Mouse (Mus musculus) thymus, adult 2 months (tissue): ENCODE measurements around the gene Golgb1. TPM values are rescaled to one million over a fixed set of nuclear protein-coding genes. Genes with fewer than 3 reads are reported as not detected.
A peak's percentile ranks its signal among the peaks of the same experiment; 100 is the strongest.

Experiments used
- DNase-seq: peaks from one replicate; pipeline ENCODE4 v3.0.0; 2021
- H3K27ac ChIP-seq: fragments of 200-500 bp; 2 replicates; pipeline ENCODE4 v1.5.1; 2012; ENCODE audit warnings: low read length, control low read depth; ENCODE audit not compliant: control insufficient read depth, insufficient read depth
- H3K27me3 ChIP-seq: fragments of 200-500 bp; 2 replicates; pipeline ENCODE4 v1.6.1; 2012; ENCODE audit warnings: mild to moderate bottlenecking, low read length, moderate library complexity, mixed read lengths; ENCODE audit not compliant: control insufficient read depth, insufficient read depth
- H3K36me3 ChIP-seq: fragments of 200-500 bp; 2 replicates; pipeline ENCODE4 v1.6.1; 2012; ENCODE audit warnings: mild to moderate bottlenecking, low read length, moderate library complexity; ENCODE audit not compliant: control insufficient read depth, insufficient read depth
- H3K4me1 ChIP-seq: fragments of 200-500 bp; replicated peaks from 2 replicates; pipeline ENCODE4 v1.6.1; 2012; ENCODE audit warnings: low read length; ENCODE audit not compliant: control insufficient read depth, insufficient read depth
- H3K4me3 ChIP-seq: fragments of 200-500 bp; 2 replicates; pipeline ENCODE4 v1.5.1; 2012; ENCODE audit warnings: mild to moderate bottlenecking, low read length, control low read depth, moderate library complexity; ENCODE audit not compliant: control insufficient read depth, insufficient read depth
- CTCF ChIP-seq: fragments of 200-500 bp; IDR thresholded peaks from 2 replicates; pipeline ENCODE4 v1.5.1; 2012; ENCODE audit warnings: mild to moderate bottlenecking, control low read depth, low read length, moderate library complexity, borderline replicate concordance; ENCODE audit not compliant: control insufficient read depth, poor library complexity, insufficient read depth; ENCODE audit errors: extremely low read depth
- POLR2A ChIP-seq: fragments of 200-500 bp; IDR thresholded peaks from 2 replicates; pipeline ENCODE4 v1.6.1; 2012; ENCODE audit warnings: mild to moderate bottlenecking, low read length, control low read depth, moderate library complexity; ENCODE audit not compliant: control insufficient read depth, poor library complexity, insufficient read depth; ENCODE audit errors: extremely low read depth
- WGBS: fragments of 180-500 bp; shearing (Covaris S2); methylation state at CpG from one replicate; pipeline ENCODE4 v1.1.7; 2018; 5-methylcytosine and 5-hydroxymethylcytosine counted together
- polyA plus RNA-seq: library from polyadenylated mRNA; depleted of rRNA; stranded (reverse); fragments of >200 nt; gene quantifications from 2 replicates; pipeline ENCODE4 v1.2.3, GENCODE M21; 2012

The Golgb1 gene
- polyA plus RNA-seq, 1 experiment: 47.6 TPM

DNA sequence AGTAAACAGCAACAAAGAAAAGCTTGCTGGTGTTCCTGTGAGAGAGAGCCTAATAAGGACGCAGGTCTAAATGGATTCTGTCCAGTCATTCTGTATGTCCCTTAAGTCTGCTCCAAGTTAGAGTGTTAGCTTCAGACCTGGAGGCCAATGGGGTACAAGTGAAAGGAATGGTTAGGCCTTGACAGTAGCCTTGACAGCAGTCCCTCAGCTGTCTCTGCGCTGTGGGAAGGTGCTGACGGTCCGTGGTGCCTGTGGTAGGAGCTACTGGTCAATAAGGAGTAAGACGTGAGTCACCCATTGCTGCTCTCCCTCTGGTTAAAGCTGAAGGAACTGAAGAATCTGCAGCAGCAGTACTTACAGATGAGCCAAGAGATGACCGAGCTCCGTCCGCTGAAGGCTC is 49.4 kb downstream of the Golgb1 start:
- H3K4me3 ChIP-seq: no peak overlapping the region
- no peak overlapping the region for H3K27ac ChIP-seq
- H3K27me3 ChIP-seq: no peaks in the 10 kb centered on the region
- H3K4me1 ChIP-seq: peaks cover 26% of the 10 kb centered on the region
- 95% methylated on average over 8 of the region's 8 CpGs for WGBS
- no peak for TF ChIP-seq POLR2A
- no peak for TF ChIP-seq CTCF
- H3K36me3 ChIP-seq: 0 out of 2 replicates have a peak, but pooled peaks cover 15% of the 10 kb centered on the region
- DNase-seq: no peak

DNA sequence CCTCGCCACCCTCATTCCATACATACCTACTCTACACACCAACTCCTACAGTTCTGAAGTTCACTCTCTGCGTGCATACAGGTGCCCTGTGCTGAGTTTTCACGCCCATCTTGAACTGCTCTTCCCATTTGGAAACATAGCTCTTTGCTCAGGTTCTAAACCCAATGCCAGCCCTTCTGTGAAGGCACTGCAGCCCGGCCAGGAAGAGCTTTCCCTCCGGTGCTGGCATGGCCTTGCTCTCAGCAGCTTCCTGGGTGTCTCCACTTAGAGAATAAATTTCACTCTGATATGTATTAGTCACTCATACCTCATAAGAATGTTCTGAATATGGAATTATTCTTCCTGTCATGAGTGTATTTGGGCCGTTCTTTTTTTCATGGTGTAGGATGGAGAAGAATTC is 50.4 kb downstream of the Golgb1 start:
- TF ChIP-seq CTCF (no peak), POLR2A (no peak)
- WGBS: 93% methylated on average over 6 of the region's 6 CpGs
- H3K4me1 ChIP-seq: peaks cover 28% of the 10 kb centered on the region

DNA sequence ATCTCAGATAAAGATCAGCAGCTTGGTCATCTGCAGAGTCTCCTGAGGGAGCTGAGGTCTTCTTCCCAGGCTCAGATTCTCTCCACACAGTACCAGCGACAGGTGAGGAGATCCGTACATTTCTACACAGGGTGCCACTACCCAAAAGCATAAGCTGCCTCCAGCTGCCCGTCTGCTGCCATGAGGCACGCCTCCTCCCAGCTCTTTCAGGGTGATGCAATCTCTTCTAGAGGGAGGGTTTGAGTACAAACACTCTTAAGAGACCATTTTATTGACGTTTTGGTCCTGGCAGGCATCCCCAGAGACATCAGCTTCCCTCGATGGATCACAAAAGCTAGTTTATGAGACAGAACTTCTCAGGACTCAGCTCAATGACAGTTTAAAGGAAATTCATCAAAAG is 50.9 kb downstream of the Golgb1 start:
- Histone ChIP-seq H3K4me1 (peaks cover 33% of the 10 kb centered on the region), H3K4me3 (no peak overlapping the region), H3K27me3 (no peaks in the 10 kb centered on the region), H3K36me3 (0 out of 2 replicates have a peak, but pooled peaks cover 11% of the 10 kb centered on the region), H3K27ac (no peak overlapping the region)
- no peak for TF ChIP-seq CTCF
- TF ChIP-seq POLR2A: no peak
- WGBS: 86% methylated on average over 6 of the region's 6 CpGs
- no peak for DNase-seq

More for the DNA sequence above, 50.4 kb downstream of the Golgb1 start:
- H3K27ac ChIP-seq: no peak overlapping the region
- no peaks in the 10 kb centered on the region for H3K27me3 ChIP-seq
- DNase-seq: no peak
- no peak overlapping the region for H3K4me3 ChIP-seq
- 0 out of 2 replicates have a peak, but pooled peaks cover 11% of the 10 kb centered on the region for H3K36me3 ChIP-seq

DNA sequence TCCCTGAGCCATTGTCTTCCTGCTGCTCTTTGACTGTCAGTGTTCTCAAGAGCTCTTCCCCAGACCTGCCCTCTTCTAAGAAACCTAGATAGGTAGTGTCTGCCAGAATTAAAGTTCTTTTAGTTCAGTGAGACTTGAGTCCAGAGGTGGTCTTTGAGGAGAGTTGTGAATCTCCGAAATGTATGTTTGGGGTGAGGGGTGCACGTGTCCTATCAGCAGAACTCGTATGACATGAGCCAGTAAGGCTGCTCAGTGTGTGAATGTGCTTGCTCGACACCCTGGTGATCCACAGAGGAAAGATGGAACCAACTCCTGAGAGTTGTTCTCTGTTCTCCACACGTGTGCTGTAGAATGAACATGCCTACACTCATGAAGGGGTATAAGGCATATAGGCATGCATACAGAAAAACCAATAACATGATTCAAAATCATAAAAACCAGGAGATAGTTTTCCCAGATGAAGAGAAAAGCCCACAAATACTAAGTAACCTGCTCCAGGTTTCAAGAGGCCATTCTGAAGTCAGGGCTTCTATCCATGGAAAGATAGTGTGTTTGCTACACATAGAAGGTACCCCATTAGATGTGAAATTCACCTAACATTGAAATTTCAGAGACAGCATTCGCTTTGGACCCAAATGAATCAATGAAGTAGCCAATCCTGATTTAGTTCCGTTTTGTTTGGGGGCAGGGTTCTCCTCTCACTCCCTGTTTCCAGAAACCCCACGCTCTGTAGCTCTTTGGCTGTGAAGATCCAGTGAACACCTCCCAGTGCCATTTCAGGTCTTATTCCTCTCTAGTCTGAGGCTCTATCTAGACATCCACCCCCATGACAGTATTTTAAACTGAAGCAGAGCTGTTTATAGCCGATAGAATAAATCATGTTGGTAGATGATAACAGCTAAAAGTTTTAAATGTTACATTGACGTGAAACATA is 51.8 kb downstream of the Golgb1 start:
- Histone ChIP-seq H3K27ac (peak overlapping the region; percentile 23; the same call in 1 of the 2 replicates), H3K4me1 (peaks cover 40% of the 10 kb centered on the region), H3K36me3 (0 out of 2 replicates have a peak, but pooled peaks cover 11% of the 10 kb centered on the region), H3K4me3 (no peak overlapping the region), H3K27me3 (no peaks in the 10 kb centered on the region)
- 83% methylated on average over 10 of the region's 10 CpGs for WGBS
- no peak for DNase-seq
- TF ChIP-seq POLR2A: no peak
- TF ChIP-seq CTCF: no peak

DNA sequence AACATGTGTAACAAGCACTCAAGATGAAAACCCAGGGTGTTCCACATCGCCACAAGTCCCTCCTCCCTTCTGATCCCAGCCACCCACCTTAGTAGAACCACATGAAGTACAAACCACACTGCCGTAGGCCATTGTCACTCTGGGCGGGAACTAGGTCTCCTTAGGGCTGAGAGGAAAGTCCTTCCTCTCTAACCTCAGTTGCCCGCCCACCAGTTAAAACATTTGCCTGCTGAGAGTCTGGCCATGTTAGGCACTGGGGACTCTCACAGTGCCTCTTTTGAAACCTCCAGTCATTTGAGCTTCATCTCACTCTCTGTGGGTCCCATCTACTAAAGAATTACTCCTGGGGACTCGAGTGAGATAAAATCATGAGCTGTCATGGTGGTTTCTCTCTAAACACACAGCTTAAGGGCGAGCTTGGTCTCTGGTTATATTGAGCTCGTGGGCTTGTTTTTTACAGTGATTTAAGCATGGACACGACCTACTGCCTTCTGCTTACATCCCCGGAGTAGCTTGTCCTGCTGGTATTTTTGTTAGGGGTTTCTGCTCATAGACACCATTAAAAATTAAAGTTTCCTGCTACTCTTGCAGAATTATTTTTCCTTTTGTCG is 52.7 kb downstream of the Golgb1 start:
- WGBS: 33% methylated on average over 10 of the region's 10 CpGs
- Histone ChIP-seq H3K27me3 (no peaks in the 10 kb centered on the region), H3K36me3 (0 out of 2 replicates have a peak, but pooled peaks cover 11% of the 10 kb centered on the region), H3K27ac (no peak overlapping the region), H3K4me1 (peaks cover 43% of the 10 kb centered on the region), H3K4me3 (no peak overlapping the region)
- TF ChIP-seq POLR2A: no peak
- TF ChIP-seq CTCF: no peak
- peak; percentile 36 for DNase-seq

DNA sequence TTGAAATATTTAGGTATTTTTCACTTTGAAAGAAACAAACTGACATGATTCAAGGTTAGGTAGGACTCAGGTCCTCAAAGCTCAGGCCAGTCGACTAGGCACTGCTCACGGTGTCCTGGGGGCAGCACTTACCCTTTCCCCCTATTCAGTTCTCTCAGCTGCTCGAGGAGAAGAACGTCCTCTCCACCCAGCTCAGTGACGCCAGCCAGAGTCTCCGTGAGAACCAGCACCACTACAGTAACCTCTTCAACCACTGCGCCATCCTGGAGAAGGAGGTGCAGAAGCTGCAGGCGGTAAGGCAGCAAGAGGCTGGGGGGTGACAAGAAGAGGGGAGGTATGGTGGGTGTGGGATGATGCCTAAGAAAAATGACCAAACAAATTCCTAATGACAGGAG is 53.2 kb downstream of the Golgb1 start:
- 0 out of 2 replicates have a peak, but pooled peaks cover 11% of the 10 kb centered on the region for H3K36me3 ChIP-seq
- DNase-seq: no peak
- H3K27ac ChIP-seq: no peak overlapping the region
- peaks cover 42% of the 10 kb centered on the region for H3K4me1 ChIP-seq
- no peak for TF ChIP-seq CTCF
- no peak for TF ChIP-seq POLR2A
- H3K4me3 ChIP-seq: no peak overlapping the region
- 93% methylated on average over 8 of the region's 8 CpGs for WGBS
- H3K27me3 ChIP-seq: no peaks in the 10 kb centered on the region
